Mouse (Mus musculus): ENCODE results near the gene Thsd7a. TPM values are rescaled to one million over a fixed set of nuclear protein-coding genes. Genes with fewer than 3 reads are reported as not detected.

Thsd7a gene
- polyA plus RNA-seq (2015; fragmentation: Nextera tagmentation; extraction: Ambion mirVana) = 0.51 and 0.53 TPM in 2 replicates

GRCm38 (mm10) chr6:12748787-12749530 lies at the start of gene Thsd7a:
Thsd7a (minus strand) TSS chr6:12749410.
- no peak for DNase-seq (ENCODE audit: low spot score)

- DNase-seq (ENCODE audit: low spot score) = no peak
Measured at GRCm38 (mm10) chr6:12787129-12787528, 37.9 kb upstream of the Thsd7a start.

- DNase-seq (ENCODE audit: low spot score) = no peak
Measured at GRCm38 (mm10) chr6:12786378-12786982, 37.3 kb upstream of the Thsd7a start.

- DNase-seq (ENCODE audit: low spot score) = no peak
Measured at GRCm38 (mm10) chr6:12784918-12785618, 35.9 kb upstream of the Thsd7a start.

- no peak for DNase-seq (ENCODE audit: low spot score)
Measured at GRCm38 (mm10) chr6:12772799-12773198, 23.6 kb upstream of the Thsd7a start.

- DNase-seq (ENCODE audit: low spot score) = no peak
Measured at GRCm38 (mm10) chr6:12765191-12765590, 16.0 kb upstream of the Thsd7a start.

GRCm38 (mm10) chr6:12764606-12765005 lies 15.4 kb upstream of the Thsd7a start:
- no peak for DNase-seq (ENCODE audit: low spot score)

GRCm38 (mm10) chr6:12763816-12764215 lies 14.6 kb upstream of the Thsd7a start:
- DNase-seq (ENCODE audit: low spot score) = no peak

GRCm38 (mm10) chr6:12759328-12760193 lies 10.4 kb upstream of the Thsd7a start:
- no peak for DNase-seq (ENCODE audit: low spot score)

- DNase-seq (ENCODE audit: low spot score) = no peak
Measured at GRCm38 (mm10) chr6:12752297-12752696, 3.1 kb upstream of the Thsd7a start.

- DNase-seq (ENCODE audit: low spot score) = no peak
Measured at GRCm38 (mm10) chr6:12750441-12750840, 1.2 kb upstream of the Thsd7a start.

- DNase-seq (ENCODE audit: low spot score) = no peak
Measured at GRCm38 (mm10) chr6:12749531-12750210, 461 bp upstream of the Thsd7a start.

- no peak for DNase-seq (ENCODE audit: low spot score)
Measured at GRCm38 (mm10) chr6:12748454-12748786, 790 bp downstream of the Thsd7a start.

- no peak for DNase-seq (ENCODE audit: low spot score)
Measured at GRCm38 (mm10) chr6:12747856-12748450, 1.3 kb downstream of the Thsd7a start.

- DNase-seq (ENCODE audit: low spot score) = no peak
Measured at GRCm38 (mm10) chr6:12742791-12743190, 6.4 kb downstream of the Thsd7a start.

GRCm38 (mm10) chr6:12733924-12734323 lies 15.3 kb downstream of the Thsd7a start:
- DNase-seq (ENCODE audit: low spot score) = no peak

GRCm38 (mm10) chr6:12716071-12716470 lies 33.1 kb downstream of the Thsd7a start:
- DNase-seq (ENCODE audit: low spot score) = no peak

GRCm38 (mm10) chr6:12712581-12712980 lies 36.6 kb downstream of the Thsd7a start:
- no peak for DNase-seq (ENCODE audit: low spot score)

GRCm38 (mm10) chr6:12702925-12703324 lies 46.3 kb downstream of the Thsd7a start:
- DNase-seq (ENCODE audit: low spot score) = no peak

GRCm38 (mm10) chr6:12699089-12699488 lies 50.1 kb downstream of the Thsd7a start:
- no peak for DNase-seq (ENCODE audit: low spot score)

All from thymus, postnatal 0 days (tissue).